Mouse (Mus musculus): ENCODE measurements around the gene Arid1b. TPM values are rescaled to one million over a fixed set of nuclear protein-coding genes. Genes with fewer than 3 reads are reported as not detected.

Arid1b gene
- polyA plus RNA-seq, 1 experiment from 2014 or later, result 7.2 TPM

GRCm38 (mm10) chr17:5232180-5232579, 238.0 kb downstream of the Arid1b start:
- Histone ChIP-seq H3K4me1 (ENCODE audit: insufficient read depth, low read depth, low read length) (peaks cover 8% of the 10 kb centered on the region; the same call in 1 of the 2 replicates), H3K27ac (ENCODE audit: low read length) (no peak overlapping the region), H3K9ac (replicated peaks; ENCODE audit: low read depth) (no peak overlapping the region), H3K9me3 (ENCODE audit: low read length) (no peaks in the 10 kb centered on the region), H3K4me2 (replicated peaks; ENCODE audit: low read depth, low read length) (no peak overlapping the region), H3K36me3 (ENCODE audit: insufficient read depth, low read length) (no peaks in the 10 kb centered on the region), H3K4me3 (ENCODE audit: low read depth, low read length) (no peak overlapping the region), H3K27me3 (replicated peaks; ENCODE audit: insufficient read depth, low read length) (no peaks in the 10 kb centered on the region)
- no peak for TF ChIP-seq EP300 (IDR thresholded peaks at IDR 0.05)
- no peak for ATAC-seq
- no peak for DNase-seq (ENCODE audit: low spot score)
- WGBS, result 33% methylated on average over 2 of the region's 2 CpGs

- no peak for TF ChIP-seq CTCF (IDR thresholded peaks at IDR 0.05)
- TF ChIP-seq EP300 (IDR thresholded peaks at IDR 0.05), result no peak
- ATAC-seq, result no peak
- no peak overlapping the region for H3K9ac ChIP-seq (replicated peaks; ENCODE audit: low read depth)
- H3K4me3 ChIP-seq (ENCODE audit: low read depth, low read length), result no peak overlapping the region
- 100% methylated on average over 1 of the region's 1 CpGs for WGBS
- no peaks in the 10 kb centered on the region for H3K27me3 ChIP-seq (replicated peaks; ENCODE audit: insufficient read depth, low read length)
- no peaks in the 10 kb centered on the region for H3K36me3 ChIP-seq (ENCODE audit: insufficient read depth, low read length)
- H3K27ac ChIP-seq (ENCODE audit: low read length), result no peak overlapping the region
- H3K4me2 ChIP-seq (replicated peaks; ENCODE audit: low read depth, low read length), result no peak overlapping the region
- H3K9me3 ChIP-seq (ENCODE audit: low read length), result no peaks in the 10 kb centered on the region
- no peak for DNase-seq (ENCODE audit: low spot score)
- no peaks in the 10 kb centered on the region; the same call in 1 of the 2 replicates for H3K4me1 ChIP-seq (ENCODE audit: insufficient read depth, low read depth, low read length)
Observed at GRCm38 (mm10) chr17:5233991-5234390, 239.9 kb downstream of the Arid1b start.

- peak; percentile 32; the same call in 1 of the 2 replicates for ATAC-seq
- H3K4me1 ChIP-seq (ENCODE audit: insufficient read depth, low read depth, low read length), result no peaks in the 10 kb centered on the region; the same call in 1 of the 2 replicates
- H3K27ac ChIP-seq (ENCODE audit: low read length), result no peak overlapping the region
- H3K27me3 ChIP-seq (replicated peaks; ENCODE audit: insufficient read depth, low read length), result no peaks in the 10 kb centered on the region
- H3K4me3 ChIP-seq (ENCODE audit: low read depth, low read length), result no peak overlapping the region
- no peaks in the 10 kb centered on the region for H3K9me3 ChIP-seq (ENCODE audit: low read length)
- no peaks in the 10 kb centered on the region for H3K36me3 ChIP-seq (ENCODE audit: insufficient read depth, low read length)
- no peak overlapping the region for H3K4me2 ChIP-seq (replicated peaks; ENCODE audit: low read depth, low read length)
- WGBS, result 70% methylated on average over 9 of the region's 9 CpGs
- DNase-seq (ENCODE audit: low spot score), result no peak
- TF ChIP-seq EP300 (IDR thresholded peaks at IDR 0.05), result no peak
- TF ChIP-seq CTCF (IDR thresholded peaks at IDR 0.05), result no peak
- no peak overlapping the region for H3K9ac ChIP-seq (replicated peaks; ENCODE audit: low read depth)
Observed at GRCm38 (mm10) chr17:5235057-5235456, 240.9 kb downstream of the Arid1b start.

- Histone ChIP-seq H3K9ac (replicated peaks; ENCODE audit: low read depth) (no peak overlapping the region), H3K27me3 (replicated peaks; ENCODE audit: insufficient read depth, low read length) (no peaks in the 10 kb centered on the region), H3K9me3 (ENCODE audit: low read length) (no peaks in the 10 kb centered on the region), H3K36me3 (ENCODE audit: insufficient read depth, low read length) (no peaks in the 10 kb centered on the region), H3K4me2 (replicated peaks; ENCODE audit: low read depth, low read length) (no peak overlapping the region), H3K27ac (ENCODE audit: low read length) (no peak overlapping the region), H3K4me1 (ENCODE audit: insufficient read depth, low read depth, low read length) (no peaks in the 10 kb centered on the region), H3K4me3 (ENCODE audit: low read depth, low read length) (no peak overlapping the region)
- 45% methylated on average over 3 of the region's 3 CpGs for WGBS
- DNase-seq (ENCODE audit: low spot score) (peak; percentile 42), ATAC-seq (peak; percentile 52)
- TF ChIP-seq CTCF (IDR thresholded peaks at IDR 0.05) (no peak), EP300 (IDR thresholded peaks at IDR 0.05) (no peak)
Observed at GRCm38 (mm10) chr17:5237765-5238164, 243.6 kb downstream of the Arid1b start.

- DNase-seq (ENCODE audit: low spot score) (no peak), ATAC-seq (no peak)
- Histone ChIP-seq H3K9me3 (ENCODE audit: low read length) (no peaks in the 10 kb centered on the region), H3K9ac (replicated peaks; ENCODE audit: low read depth) (no peak overlapping the region), H3K4me1 (ENCODE audit: insufficient read depth, low read depth, low read length) (no peaks in the 10 kb centered on the region), H3K27ac (ENCODE audit: low read length) (no peak overlapping the region), H3K4me2 (replicated peaks; ENCODE audit: low read depth, low read length) (no peak overlapping the region), H3K27me3 (replicated peaks; ENCODE audit: insufficient read depth, low read length) (no peaks in the 10 kb centered on the region), H3K4me3 (ENCODE audit: low read depth, low read length) (no peak overlapping the region), H3K36me3 (ENCODE audit: insufficient read depth, low read length) (no peaks in the 10 kb centered on the region)
- 68% methylated on average over 16 of the region's 16 CpGs for WGBS
- no peak for TF ChIP-seq CTCF (IDR thresholded peaks at IDR 0.05)
- no peak for TF ChIP-seq EP300 (IDR thresholded peaks at IDR 0.05)
Observed at GRCm38 (mm10) chr17:5238387-5239245, 244.5 kb downstream of the Arid1b start.

- Histone ChIP-seq H3K4me3 (ENCODE audit: low read depth, low read length) (no peak overlapping the region), H3K4me1 (ENCODE audit: insufficient read depth, low read depth, low read length) (no peaks in the 10 kb centered on the region), H3K27ac (ENCODE audit: low read length) (no peak overlapping the region), H3K27me3 (replicated peaks; ENCODE audit: insufficient read depth, low read length) (no peaks in the 10 kb centered on the region), H3K4me2 (replicated peaks; ENCODE audit: low read depth, low read length) (no peak overlapping the region), H3K36me3 (ENCODE audit: insufficient read depth, low read length) (no peaks in the 10 kb centered on the region), H3K9ac (replicated peaks; ENCODE audit: low read depth) (no peak overlapping the region), H3K9me3 (ENCODE audit: low read length) (no peaks in the 10 kb centered on the region)
- WGBS, result 94% methylated on average over 2 of the region's 2 CpGs
- TF ChIP-seq EP300 (IDR thresholded peaks at IDR 0.05), result no peak
- TF ChIP-seq CTCF (IDR thresholded peaks at IDR 0.05), result no peak
- no peak for ATAC-seq
- no peak for DNase-seq (ENCODE audit: low spot score)
Observed at GRCm38 (mm10) chr17:5244526-5244925, 250.4 kb downstream of the Arid1b start.

Measured in lung, postnatal 0 days (tissue).